Mouse (Mus musculus) liver, embryonic 12.5 days (tissue): ENCODE measurements around the gene Ehd2. TPM values are rescaled to one million over a fixed set of nuclear protein-coding genes. Genes with fewer than 3 reads are reported as not detected.

Experiments
- ATAC-seq: fragments of 200-750 bp; cut with Nextera tagmentation; 2 replicates; pipeline ENCODE4 v1.8.0; 2017; ENCODE audit warnings: moderate number of reproducible peaks, mild to moderate bottlenecking, moderate library complexity
- H3K27ac ChIP-seq: fragments of 300-500 bp; sonication (generic); 2 replicates; pipeline ENCODE4 v1.5.1; 2016; ENCODE audit warnings: mild to moderate bottlenecking
- H3K27me3 ChIP-seq: fragments of 300-500 bp; sonication (generic); replicated peaks from 2 replicates; pipeline ENCODE4 v1.6.1; 2016; ENCODE audit warnings: mild to moderate bottlenecking, moderate library complexity
- H3K36me3 ChIP-seq: fragments of 300-500 bp; sonication (generic); 2 replicates; pipeline ENCODE4 v1.6.1; 2016; ENCODE audit warnings: mild to moderate bottlenecking, moderate library complexity
- H3K4me1 ChIP-seq: fragments of 300-500 bp; sonication (generic); 2 replicates; pipeline ENCODE4 v1.6.1; 2016
- H3K4me2 ChIP-seq: fragments of 300-500 bp; sonication (generic); 2 replicates; pipeline ENCODE4 v1.6.1; 2016; ENCODE audit warnings: mild to moderate bottlenecking, moderate library complexity
- H3K4me3 ChIP-seq: fragments of 300-500 bp; sonication (generic); 2 replicates; pipeline ENCODE4 v1.5.1; 2016; ENCODE audit warnings: mild to moderate bottlenecking, moderate library complexity
- H3K9ac ChIP-seq: fragments of 300-500 bp; sonication (generic); 2 replicates; pipeline ENCODE4 v1.6.1; 2016; ENCODE audit warnings: mild to moderate bottlenecking, moderate library complexity
- H3K9me3 ChIP-seq: fragments of 300-500 bp; sonication (generic); replicated peaks from 2 replicates; pipeline ENCODE4 v1.6.1; 2016; ENCODE audit warnings: mild to moderate bottlenecking, moderate library complexity
- WGBS: fragments of 180-500 bp; shearing (Covaris S2); methylation state at CpG from one replicate; pipeline ENCODE4 v1.1.7; 2016; ENCODE audit not compliant: insufficient replicate concordance; 5-methylcytosine and 5-hydroxymethylcytosine counted together
- polyA plus RNA-seq: library from polyadenylated mRNA; unstranded; fragments of >200 nt; fragmentation: Nextera tagmentation; extraction: Ambion mirVana; gene quantifications from 2 replicates; pipeline ENCODE4 v1.2.1, GENCODE M21; 2016

Gene Ehd2
- polyA plus RNA-seq, 1 experiment from 2014 or later = 6.5 TPM

GRCm38 (mm10) chr7:15954978-15955443 is 12.4 kb downstream of the Ehd2 start:
- H3K4me1 ChIP-seq = peaks cover 60% of the 10 kb centered on the region
- WGBS = 2% methylated on average over 21 of the region's 21 CpGs
- H3K4me3 ChIP-seq = peak overlapping the region; percentile 41
- H3K36me3 ChIP-seq = 0 out of 2 replicates have a peak, but pooled peaks cover 4% of the 10 kb centered on the region
- peak overlapping the region; percentile 49 for H3K9ac ChIP-seq
- peaks cover 30% of the 10 kb centered on the region for H3K27me3 ChIP-seq
- H3K9me3 ChIP-seq = 0 out of 2 replicates have a peak, but pooled peaks cover 4% of the 10 kb centered on the region
- H3K27ac ChIP-seq = peak overlapping the region; percentile 70
- H3K4me2 ChIP-seq = peak overlapping the region; percentile 72
- peak; percentile 57 for ATAC-seq

- 0 out of 2 replicates have a peak, but pooled peaks cover 4% of the 10 kb centered on the region for H3K9me3 ChIP-seq
- peak; percentile 62 for ATAC-seq
- H3K9ac ChIP-seq = no peak overlapping the region
- peak overlapping the region; percentile 72 for H3K4me2 ChIP-seq
- H3K27ac ChIP-seq = peak overlapping the region; percentile 70
- H3K27me3 ChIP-seq = peaks cover 36% of the 10 kb centered on the region
- no peak overlapping the region for H3K4me3 ChIP-seq
- WGBS = 26% methylated on average over 7 of the region's 7 CpGs
- 0 out of 2 replicates have a peak, but pooled peaks cover 4% of the 10 kb centered on the region for H3K36me3 ChIP-seq
- H3K4me1 ChIP-seq = peaks cover 65% of the 10 kb centered on the region
These were observed 12.9 kb downstream of the Ehd2 start for GRCm38 (mm10) chr7:15954436-15954835.

GRCm38 (mm10) chr7:15953307-15954074 is 13.9 kb downstream of the Ehd2 start:
- Histone ChIP-seq H3K9me3 (0 out of 2 replicates have a peak, but pooled peaks cover 4% of the 10 kb centered on the region), H3K4me3 (no peak overlapping the region), H3K27me3 (peaks cover 36% of the 10 kb centered on the region), H3K4me2 (no peak overlapping the region), H3K27ac (peak overlapping the region; percentile 71), H3K4me1 (peaks cover 74% of the 10 kb centered on the region), H3K36me3 (0 out of 2 replicates have a peak, but pooled peaks cover 4% of the 10 kb centered on the region), H3K9ac (no peak overlapping the region)
- ATAC-seq = no peak
- WGBS = 53% methylated on average over 13 of the region's 13 CpGs

- no peak overlapping the region for H3K9ac ChIP-seq
- H3K4me3 ChIP-seq = no peak overlapping the region
- 0 out of 2 replicates have a peak, but pooled peaks cover 4% of the 10 kb centered on the region for H3K9me3 ChIP-seq
- H3K4me1 ChIP-seq = peaks cover 85% of the 10 kb centered on the region
- ATAC-seq = peak; percentile 86
- H3K27ac ChIP-seq = peak overlapping the region; percentile 71
- 32% methylated on average over 3 of the region's 3 CpGs for WGBS
- H3K36me3 ChIP-seq = 0 out of 2 replicates have a peak, but pooled peaks cover 2% of the 10 kb centered on the region
- peaks cover 33% of the 10 kb centered on the region for H3K27me3 ChIP-seq
- H3K4me2 ChIP-seq = peak overlapping the region; percentile 21; the same call in 1 of the 2 replicates
These were observed 15.0 kb downstream of the Ehd2 start for GRCm38 (mm10) chr7:15952416-15952815.

- no peak overlapping the region for H3K4me2 ChIP-seq
- 0 out of 2 replicates have a peak, but pooled peaks cover 4% of the 10 kb centered on the region for H3K9me3 ChIP-seq
- WGBS = 79% methylated on average over 15 of the region's 15 CpGs
- no peak overlapping the region for H3K27ac ChIP-seq
- no peak for ATAC-seq
- no peak overlapping the region for H3K9ac ChIP-seq
- no peaks in the 10 kb centered on the region for H3K36me3 ChIP-seq
- peaks cover 12% of the 10 kb centered on the region for H3K27me3 ChIP-seq
- H3K4me1 ChIP-seq = peaks cover 90% of the 10 kb centered on the region
- H3K4me3 ChIP-seq = no peak overlapping the region
These were observed 17.4 kb downstream of the Ehd2 start for GRCm38 (mm10) chr7:15950008-15950407.

- H3K9ac ChIP-seq = peak overlapping the region; percentile 69; the same call in 1 of the 2 replicates
- H3K4me2 ChIP-seq = peak overlapping the region; percentile 82
- ATAC-seq = no peak
- peaks cover 7% of the 10 kb centered on the region for H3K36me3 ChIP-seq
- 44% methylated on average over 7 of the region's 7 CpGs for WGBS
- H3K4me1 ChIP-seq = peaks cover 90% of the 10 kb centered on the region
- H3K4me3 ChIP-seq = no peak overlapping the region
- 0 out of 2 replicates have a peak, but pooled peaks cover 4% of the 10 kb centered on the region for H3K9me3 ChIP-seq
- peaks cover 12% of the 10 kb centered on the region for H3K27me3 ChIP-seq
- H3K27ac ChIP-seq = no peak overlapping the region; the same call in 1 of the 2 replicates
These were observed 18.1 kb downstream of the Ehd2 start for GRCm38 (mm10) chr7:15949216-15949790.

- Histone ChIP-seq H3K4me1 (peaks cover 87% of the 10 kb centered on the region), H3K9ac (peak overlapping the region; percentile 69), H3K27me3 (peaks cover 12% of the 10 kb centered on the region), H3K27ac (peak overlapping the region; percentile 61), H3K4me2 (peak overlapping the region; percentile 82), H3K36me3 (peaks cover 15% of the 10 kb centered on the region), H3K9me3 (0 out of 2 replicates have a peak, but pooled peaks cover 2% of the 10 kb centered on the region), H3K4me3 (peak overlapping the region; percentile 45)
- ATAC-seq = peak; percentile 62
- 3% methylated on average over 23 of the region's 23 CpGs for WGBS
These were observed 18.9 kb downstream of the Ehd2 start for GRCm38 (mm10) chr7:15948381-15948941.

- WGBS = 24% methylated on average over 4 of the region's 4 CpGs
- peaks cover 12% of the 10 kb centered on the region for H3K27me3 ChIP-seq
- peaks cover 83% of the 10 kb centered on the region for H3K4me1 ChIP-seq
- H3K4me3 ChIP-seq = peak overlapping the region; percentile 45; the same call in 1 of the 2 replicates
- peak overlapping the region; percentile 69 for H3K9ac ChIP-seq
- ATAC-seq = peak; percentile 8
- peaks cover 22% of the 10 kb centered on the region for H3K36me3 ChIP-seq
- H3K4me2 ChIP-seq = peak overlapping the region; percentile 82
- no peaks in the 10 kb centered on the region for H3K9me3 ChIP-seq
- peak overlapping the region; percentile 61 for H3K27ac ChIP-seq
These were observed 19.6 kb downstream of the Ehd2 start for GRCm38 (mm10) chr7:15947653-15948260.

GRCm38 (mm10) chr7:15945721-15946536 is 21.4 kb downstream of the Ehd2 start, which contains the start of gene Nop53:
TSS of gene Nop53 (minus strand) at chr7:15946074.
- Histone ChIP-seq H3K27ac (peak within 1 kb of the TSS; percentile 94), H3K9me3 (no peaks in the 10 kb centered on the region), H3K4me3 (peak within 1 kb of the TSS; percentile 84), H3K27me3 (peaks cover 12% of the 10 kb centered on the region), H3K4me1 (peaks cover 65% of the 10 kb centered on the region), H3K9ac (peak within 1 kb of the TSS; percentile 81), H3K36me3 (peaks cover 40% of the 10 kb centered on the region), H3K4me2 (peak within 1 kb of the TSS; percentile 80)
- peak; percentile 87 for ATAC-seq
- WGBS = 1% methylated on average over 59 of the region's 59 CpGs

- WGBS = 2% methylated on average over 8 of the region's 8 CpGs
These were observed 22.2 kb downstream of the Ehd2 start for GRCm38 (mm10) chr7:15945211-15945610.

More at GRCm38 (mm10) chr7:15945211-15945610, 22.2 kb downstream of the Ehd2 start:
- H3K4me3 ChIP-seq = peak overlapping the region; percentile 84
- H3K27me3 ChIP-seq = peaks cover 8% of the 10 kb centered on the region; the same call in 1 of the 2 replicates
- H3K9me3 ChIP-seq = no peaks in the 10 kb centered on the region
- peak overlapping the region; percentile 81 for H3K9ac ChIP-seq
- H3K4me1 ChIP-seq = peaks cover 58% of the 10 kb centered on the region
- no peak for ATAC-seq
- peak overlapping the region; percentile 94 for H3K27ac ChIP-seq
- peaks cover 48% of the 10 kb centered on the region for H3K36me3 ChIP-seq
- peak overlapping the region; percentile 80 for H3K4me2 ChIP-seq
